Mouse (Mus musculus) thymus, postnatal 0 days (tissue): ENCODE results near the gene BC030499. TPM values are rescaled to one million over a fixed set of nuclear protein-coding genes. Genes with fewer than 3 reads are reported as not detected.

Experiments used
- DNase-seq: peaks from one replicate; pipeline ENCODE4 v3.0.0-alpha.2; 2015; ENCODE audit warnings: low spot score
- polyA plus RNA-seq: library from polyadenylated mRNA; unstranded; fragments of >200 nt; fragmentation: Nextera tagmentation; extraction: Ambion mirVana; gene quantifications from 2 replicates; pipeline ENCODE4 v1.2.1, GENCODE M21; 2015

BC030499 gene
- polyA plus RNA-seq, 1 experiment from 2014 or later: 0.29 TPM

GRCm38 (mm10) chr11:78305272-78305671 is 14.6 kb downstream of the BC030499 start:
- no peak for DNase-seq

GRCm38 (mm10) chr11:78310861-78311511 is 20.3 kb downstream of the BC030499 start:
- no peak for DNase-seq

- DNase-seq: no peak
Measured at GRCm38 (mm10) chr11:78313662-78314061, 23.0 kb downstream of the BC030499 start.

GRCm38 (mm10) chr11:78318411-78318810 is 27.8 kb downstream of the BC030499 start:
- no peak for DNase-seq

- DNase-seq: no peak
Measured at GRCm38 (mm10) chr11:78322076-78322831, 31.6 kb downstream of the BC030499 start.

GRCm38 (mm10) chr11:78322860-78323259 is 32.2 kb downstream of the BC030499 start, which contains the start of gene Aldoc:
Gene Aldoc, plus strand, starts transcription at chr11:78322968.
- peak; percentile 72 for DNase-seq

- DNase-seq: no peak
Measured at GRCm38 (mm10) chr11:78324000-78324785, 33.6 kb downstream of the BC030499 start.

GRCm38 (mm10) chr11:78324965-78325364 is 34.3 kb downstream of the BC030499 start:
- DNase-seq: no peak

- no peak for DNase-seq
Measured at GRCm38 (mm10) chr11:78327215-78327614, 36.6 kb downstream of the BC030499 start.

- DNase-seq: peak; percentile 92
Measured at GRCm38 (mm10) chr11:78327634-78328511, 37.2 kb downstream of the BC030499 start, which contains the start of gene Pigs. Gene Pigs, plus strand, starts transcription at chr11:78328415.

- no peak for DNase-seq
Measured at GRCm38 (mm10) chr11:78328512-78329056, 37.9 kb downstream of the BC030499 start.

- no peak for DNase-seq
Measured at GRCm38 (mm10) chr11:78332676-78333075, 42.0 kb downstream of the BC030499 start.

- DNase-seq: no peak
Measured at GRCm38 (mm10) chr11:78333992-78334391, 43.4 kb downstream of the BC030499 start.

- DNase-seq: no peak
Measured at GRCm38 (mm10) chr11:78337040-78337439, 46.4 kb downstream of the BC030499 start.

- DNase-seq: no peak
Measured at GRCm38 (mm10) chr11:78341702-78342101, 51.1 kb downstream of the BC030499 start.

- DNase-seq: peak; percentile 73
Measured at GRCm38 (mm10) chr11:78343381-78344327, 53.0 kb downstream of the BC030499 start, which contains the start of gene Unc119. Gene Unc119, plus strand, starts transcription at chr11:78343482.

GRCm38 (mm10) chr11:78344328-78344889 is 53.8 kb downstream of the BC030499 start:
- DNase-seq: no peak

- no peak for DNase-seq
Measured at GRCm38 (mm10) chr11:78344890-78345715, 54.5 kb downstream of the BC030499 start.
